Mouse (Mus musculus) neural tube, embryonic 13.5 days (tissue): ENCODE measurements at regions not wholly inside any gene's neighbourhood (a gene's known extent, or its start where the extent isn't known, plus 50 kb on each side); places are given as distances from the start of the nearest gene placed in this dataset.

Experiments
- ATAC-seq: fragments of 200-750 bp; cut with Nextera tagmentation; 2 replicates; pipeline ENCODE4 v1.8.0; 2017; ENCODE audit warnings: low read depth, mild to moderate bottlenecking, moderate TSS enrichment, moderate library complexity
- H3K27ac ChIP-seq: fragments of 300-500 bp; sonication (generic); replicated peaks from 2 replicates; pipeline ENCODE4 v1.5.1; 2015; ENCODE audit warnings: moderate library complexity, mild to moderate bottlenecking, inconsistent platforms
- H3K27me3 ChIP-seq: fragments of 300-500 bp; sonication (generic); 2 replicates; pipeline ENCODE4 v1.6.1; 2015; ENCODE audit warnings: mild to moderate bottlenecking, inconsistent platforms
- H3K36me3 ChIP-seq: fragments of 300-500 bp; sonication (generic); 2 replicates; pipeline ENCODE4 v1.6.1; 2015; ENCODE audit warnings: mild to moderate bottlenecking, inconsistent platforms
- H3K4me1 ChIP-seq: fragments of 300-500 bp; sonication (generic); replicated peaks from 2 replicates; pipeline ENCODE4 v1.6.1; 2015; ENCODE audit warnings: inconsistent platforms
- H3K4me2 ChIP-seq: fragments of 300-500 bp; sonication (generic); 2 replicates; pipeline ENCODE4 v1.6.1; 2015; ENCODE audit warnings: inconsistent platforms, mild to moderate bottlenecking, moderate library complexity
- H3K4me3 ChIP-seq: fragments of 300-500 bp; sonication (generic); 2 replicates; pipeline ENCODE4 v1.5.1; 2015; ENCODE audit warnings: mild to moderate bottlenecking, inconsistent platforms
- H3K9ac ChIP-seq: fragments of 300-500 bp; sonication (generic); 2 replicates; pipeline ENCODE4 v1.6.1; 2015; ENCODE audit warnings: moderate library complexity, mild to moderate bottlenecking, inconsistent platforms
- H3K9me3 ChIP-seq: fragments of 300-500 bp; sonication (generic); 2 replicates; pipeline ENCODE4 v1.6.1; 2016; ENCODE audit warnings: inconsistent platforms
- WGBS: fragments of 180-500 bp; shearing (Covaris S2); methylation state at CpG from one replicate; pipeline ENCODE4 v1.1.7; 2015; 5-methylcytosine and 5-hydroxymethylcytosine counted together

GRCm38 (mm10) chr6:139391307-139391706 lies 110.5 kb downstream of the Rergl start:
- Histone ChIP-seq H3K4me2 (0 out of 2 replicates have a peak overlapping the region, but pooled peaks have one; percentile 26), H3K36me3 (no peaks in the 10 kb centered on the region), H3K27ac (no peak overlapping the region), H3K4me3 (no peak overlapping the region), H3K4me1 (no peaks in the 10 kb centered on the region), H3K9ac (no peak overlapping the region), H3K9me3 (no peaks in the 10 kb centered on the region), H3K27me3 (no peaks in the 10 kb centered on the region)
- peak; percentile 63; the same call in 1 of the 2 replicates for ATAC-seq
- 7% methylated on average over 13 of the region's 13 CpGs for WGBS

GRCm38 (mm10) chr6:139350939-139351338 lies 150.8 kb downstream of the Rergl start:
- H3K27ac ChIP-seq = no peak overlapping the region
- no peaks in the 10 kb centered on the region for H3K36me3 ChIP-seq
- ATAC-seq = no peak
- H3K4me3 ChIP-seq = no peak overlapping the region
- WGBS = 88% methylated on average over 2 of the region's 2 CpGs
- no peak overlapping the region for H3K9ac ChIP-seq
- no peaks in the 10 kb centered on the region for H3K9me3 ChIP-seq
- H3K4me2 ChIP-seq = no peak overlapping the region
- H3K27me3 ChIP-seq = no peaks in the 10 kb centered on the region
- no peaks in the 10 kb centered on the region for H3K4me1 ChIP-seq

GRCm38 (mm10) chr6:139325226-139325625 lies 176.6 kb downstream of the Rergl start:
- Histone ChIP-seq H3K27ac (no peak overlapping the region), H3K4me1 (no peaks in the 10 kb centered on the region), H3K36me3 (no peaks in the 10 kb centered on the region), H3K27me3 (no peaks in the 10 kb centered on the region), H3K9me3 (no peaks in the 10 kb centered on the region), H3K4me3 (no peak overlapping the region), H3K4me2 (no peak overlapping the region), H3K9ac (no peak overlapping the region)
- ATAC-seq = no peak
- 93% methylated on average over 7 of the region's 7 CpGs for WGBS

- H3K27me3 ChIP-seq = no peaks in the 10 kb centered on the region
- H3K9me3 ChIP-seq = no peaks in the 10 kb centered on the region
- no peaks in the 10 kb centered on the region for H3K36me3 ChIP-seq
- no peak overlapping the region for H3K9ac ChIP-seq
- H3K27ac ChIP-seq = no peak overlapping the region
- no peak overlapping the region for H3K4me2 ChIP-seq
- 25% methylated on average over 5 of the region's 5 CpGs for whole genome bisulfite sequencing
- H3K4me1 ChIP-seq = no peaks in the 10 kb centered on the region
- no peak overlapping the region for H3K4me3 ChIP-seq
- ATAC-seq = peak; percentile 67; the same call in 1 of the 2 replicates
Observed at GRCm38 (mm10) chr6:139307651-139308050, 194.1 kb downstream of the Rergl start.

- ATAC-seq = no peak
- WGBS = 77% methylated on average over 2 of the region's 2 CpGs
- H3K27me3 ChIP-seq = no peaks in the 10 kb centered on the region
Observed at GRCm38 (mm10) chr6:139304306-139304705, 197.5 kb downstream of the Rergl start.

GRCm38 (mm10) chr6:139295701-139296100 lies 206.1 kb downstream of the Rergl start:
- Histone ChIP-seq H3K36me3 (no peaks in the 10 kb centered on the region), H3K27ac (no peak overlapping the region), H3K4me1 (no peaks in the 10 kb centered on the region), H3K27me3 (no peaks in the 10 kb centered on the region), H3K9ac (no peak overlapping the region), H3K4me2 (no peak overlapping the region), H3K9me3 (no peaks in the 10 kb centered on the region), H3K4me3 (no peak overlapping the region)
- ATAC-seq = no peak
- 69% methylated on average over 2 of the region's 2 CpGs for WGBS

More at GRCm38 (mm10) chr6:139304306-139304705, 197.5 kb downstream of the Rergl start:
- Histone ChIP-seq H3K9me3 (no peaks in the 10 kb centered on the region), H3K27ac (no peak overlapping the region), H3K36me3 (no peaks in the 10 kb centered on the region), H3K4me2 (no peak overlapping the region), H3K4me1 (no peaks in the 10 kb centered on the region), H3K4me3 (no peak overlapping the region), H3K9ac (no peak overlapping the region)

- Histone ChIP-seq H3K4me3 (no peak overlapping the region), H3K27ac (no peak overlapping the region), H3K4me2 (no peak overlapping the region), H3K27me3 (no peaks in the 10 kb centered on the region), H3K36me3 (no peaks in the 10 kb centered on the region), H3K9me3 (no peaks in the 10 kb centered on the region), H3K4me1 (0 out of 2 replicates have a peak, but pooled peaks cover 3% of the 10 kb centered on the region), H3K9ac (no peak overlapping the region)
- 66% methylated on average over 4 of the region's 4 CpGs for WGBS
- ATAC-seq = no peak
Observed at GRCm38 (mm10) chr6:139279093-139279492, 222.7 kb downstream of the Rergl start.

GRCm38 (mm10) chr6:139275512-139275911 lies 226.3 kb downstream of the Rergl start:
- 62% methylated on average over 3 of the region's 3 CpGs for WGBS
- H3K36me3 ChIP-seq = no peaks in the 10 kb centered on the region
- 0 out of 2 replicates have a peak, but pooled peaks cover 3% of the 10 kb centered on the region for H3K4me1 ChIP-seq
- H3K27me3 ChIP-seq = no peaks in the 10 kb centered on the region
- H3K4me3 ChIP-seq = no peak overlapping the region
- H3K9ac ChIP-seq = no peak overlapping the region
- H3K9me3 ChIP-seq = no peaks in the 10 kb centered on the region
- no peak overlapping the region for H3K27ac ChIP-seq
- H3K4me2 ChIP-seq = no peak overlapping the region
- ATAC-seq = no peak

- no peaks in the 10 kb centered on the region for H3K27me3 ChIP-seq
- no peaks in the 10 kb centered on the region for H3K4me1 ChIP-seq
- no peak overlapping the region for H3K27ac ChIP-seq
- H3K4me2 ChIP-seq = no peak overlapping the region
- H3K9ac ChIP-seq = no peak overlapping the region
- no peaks in the 10 kb centered on the region for H3K9me3 ChIP-seq
- no peaks in the 10 kb centered on the region for H3K36me3 ChIP-seq
- ATAC-seq = no peak
- 93% methylated on average over 4 of the region's 4 CpGs for WGBS
- H3K4me3 ChIP-seq = no peak overlapping the region
Observed at GRCm38 (mm10) chr6:139253704-139254103, 248.1 kb downstream of the Rergl start.

GRCm38 (mm10) chr6:139248920-139249547 lies 252.7 kb downstream of the Rergl start:
- Histone ChIP-seq H3K27me3 (no peaks in the 10 kb centered on the region), H3K4me1 (no peaks in the 10 kb centered on the region), H3K9me3 (no peaks in the 10 kb centered on the region), H3K9ac (no peak overlapping the region), H3K27ac (no peak overlapping the region), H3K4me3 (no peak overlapping the region), H3K36me3 (no peaks in the 10 kb centered on the region), H3K4me2 (no peak overlapping the region)
- WGBS = 37% methylated on average over 11 of the region's 11 CpGs
- peak; percentile 74; the same call in 1 of the 2 replicates for ATAC-seq

- H3K27ac ChIP-seq = no peak overlapping the region
- H3K27me3 ChIP-seq = no peaks in the 10 kb centered on the region
- WGBS = 93% methylated on average over 1 of the region's 1 CpGs
- ATAC-seq = no peak
- H3K4me2 ChIP-seq = no peak overlapping the region
- H3K4me3 ChIP-seq = no peak overlapping the region
- H3K4me1 ChIP-seq = no peaks in the 10 kb centered on the region
- H3K36me3 ChIP-seq = no peaks in the 10 kb centered on the region
- H3K9me3 ChIP-seq = no peaks in the 10 kb centered on the region
- H3K9ac ChIP-seq = no peak overlapping the region
Observed at GRCm38 (mm10) chr6:139226127-139226526, 275.6 kb downstream of the Rergl start.

GRCm38 (mm10) chr6:139214488-139214887 lies 287.3 kb downstream of the Rergl start:
- H3K4me3 ChIP-seq = no peak overlapping the region
- no peak for ATAC-seq
- no peaks in the 10 kb centered on the region for H3K36me3 ChIP-seq
- no peak overlapping the region for H3K27ac ChIP-seq
- 49% methylated on average over 3 of the region's 3 CpGs for WGBS
- H3K4me2 ChIP-seq = no peak overlapping the region
- H3K27me3 ChIP-seq = no peaks in the 10 kb centered on the region
- no peaks in the 10 kb centered on the region for H3K9me3 ChIP-seq
- peaks cover 5% of the 10 kb centered on the region; the same call in 1 of the 2 replicates for H3K4me1 ChIP-seq
- no peak overlapping the region for H3K9ac ChIP-seq

GRCm38 (mm10) chr6:139210256-139210655 lies 291.5 kb downstream of the Rergl start:
- ATAC-seq = no peak
- Histone ChIP-seq H3K4me1 (peaks cover 5% of the 10 kb centered on the region; the same call in 1 of the 2 replicates), H3K4me3 (no peak overlapping the region), H3K36me3 (no peaks in the 10 kb centered on the region), H3K27ac (no peak overlapping the region), H3K4me2 (no peak overlapping the region), H3K9ac (no peak overlapping the region), H3K9me3 (0 out of 2 replicates have a peak, but pooled peaks cover 5% of the 10 kb centered on the region), H3K27me3 (no peaks in the 10 kb centered on the region)
- WGBS = 67% methylated on average over 2 of the region's 2 CpGs
